Mouse (Mus musculus) liver, adult 2 months (tissue): ENCODE measurements around the gene Gpatch8. TPM values are rescaled to one million over a fixed set of nuclear protein-coding genes. Genes with fewer than 3 reads are reported as not detected.

Experiments
- DNase-seq: peaks from one replicate; pipeline ENCODE4 v3.0.0-alpha.2; 2011; ENCODE audit warnings: low read depth, low spot score; ENCODE audit errors: extremely low read depth
- H3K27ac ChIP-seq: fragments of 200-500 bp; replicated peaks from 2 replicates; pipeline ENCODE4 v1.5.1; 2012; ENCODE audit warnings: low read depth, mild to moderate bottlenecking, control low read depth, inconsistent platforms, low read length; ENCODE audit not compliant: insufficient read depth
- H3K27me3 ChIP-seq: fragments of 200-500 bp; 2 replicates; pipeline ENCODE4 v1.6.1; 2012; ENCODE audit warnings: mild to moderate bottlenecking, moderate library complexity, low read length, inconsistent platforms; ENCODE audit not compliant: control insufficient read depth, insufficient read depth
- H3K36me3 ChIP-seq: fragments of 200-500 bp; 2 replicates; pipeline ENCODE4 v1.6.1; 2012; ENCODE audit warnings: low read length, inconsistent platforms; ENCODE audit not compliant: control insufficient read depth, insufficient read depth
- H3K4me1 ChIP-seq: fragments of 200-500 bp; 2 replicates; pipeline ENCODE4 v1.6.1; 2011; ENCODE audit warnings: low read length; ENCODE audit not compliant: control insufficient read depth, insufficient read depth
- H3K4me3 ChIP-seq: fragments of 200-500 bp; 2 replicates; pipeline ENCODE4 v1.5.1; 2011; ENCODE audit warnings: low read depth, mild to moderate bottlenecking, control low read depth, low read length, moderate library complexity; ENCODE audit not compliant: insufficient read depth
- H3K79me2 ChIP-seq: fragments of 200-500 bp; 2 replicates; pipeline ENCODE4 v1.6.1; 2012; ENCODE audit warnings: inconsistent platforms, mild to moderate bottlenecking, low read length, moderate library complexity; ENCODE audit not compliant: control insufficient read depth, insufficient read depth
- H3K9ac ChIP-seq: fragments of 200-500 bp; 2 replicates; pipeline ENCODE4 v1.6.1; 2012; ENCODE audit warnings: low read depth, mild to moderate bottlenecking, control low read depth, inconsistent platforms, low read length
- CTCF ChIP-seq: fragments of 200-500 bp; IDR thresholded peaks from 2 replicates; pipeline ENCODE4 v1.5.1; 2011; ENCODE audit warnings: low read depth, low read length, control low read depth
- POLR2A ChIP-seq: fragments of 200-500 bp; IDR thresholded peaks from 2 replicates; pipeline ENCODE4 v1.6.1; 2011; ENCODE audit warnings: low read length, control low read depth; ENCODE audit not compliant: insufficient read depth; ENCODE audit errors: extremely low read depth
- WGBS: fragments of 180-500 bp; shearing (Covaris S2); methylation state at CpG from one replicate; pipeline ENCODE4 v1.1.7; 2018; 5-methylcytosine and 5-hydroxymethylcytosine counted together
- polyA plus RNA-seq: library from polyadenylated mRNA; depleted of rRNA; stranded (reverse); fragments of >200 nt; gene quantifications from 2 replicates; pipeline ENCODE4 v1.2.3, GENCODE M21; 2012; rRNA removed
- total RNA-seq: library from RNA; depleted of rRNA; stranded (reverse); fragments of >200 nt; gene quantifications from 2 replicates; pipeline ENCODE4 v1.2.3, GENCODE M21; 2014; rRNA removed

The Gpatch8 gene
- total and polyA plus RNA-seq, 2 experiments, result 6.0 to 9.2 TPM

DNA sequence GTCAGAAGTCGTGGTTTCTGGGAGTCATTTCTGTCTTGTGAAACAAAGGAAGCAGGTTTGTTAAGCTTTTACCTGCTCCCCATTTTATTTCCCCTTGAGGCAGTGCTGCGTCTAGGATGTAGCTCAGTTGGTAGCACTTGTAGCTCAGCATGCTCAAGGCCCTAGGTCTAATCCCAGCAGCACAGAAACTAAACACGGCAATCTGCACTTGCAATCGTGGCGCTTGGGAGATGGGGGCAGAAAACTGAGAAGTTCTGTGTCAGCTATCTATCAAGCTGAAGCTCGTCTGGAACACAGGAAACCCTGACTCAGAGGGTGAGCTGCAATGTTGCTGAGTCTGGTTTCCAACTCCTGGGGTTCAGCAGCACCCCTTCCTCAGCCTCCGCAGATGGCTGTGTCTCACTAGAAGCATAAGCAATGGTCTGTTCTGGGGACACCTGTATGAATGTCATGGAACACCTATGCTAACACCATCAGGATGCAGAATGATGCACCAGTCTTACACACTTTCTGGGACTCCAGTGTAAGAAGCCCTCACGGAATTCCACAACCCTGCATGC lies 127.1 kb downstream of the Gpatch8 start:
- peak overlapping the region; percentile 13; the same call in 1 of the 2 replicates for H3K4me3 ChIP-seq
- WGBS, result 73% methylated on average over 8 of the region's 8 CpGs

More for the DNA sequence above, 127.1 kb downstream of the Gpatch8 start:
- Histone ChIP-seq H3K27ac (peak overlapping the region; percentile 22), H3K36me3 (0 out of 2 replicates have a peak, but pooled peaks cover under 1% of the 10 kb centered on the region), H3K79me2 (no peaks in the 10 kb centered on the region; the same call in 1 of the 2 replicates), H3K4me1 (peaks cover 18% of the 10 kb centered on the region), H3K27me3 (no peaks in the 10 kb centered on the region), H3K9ac (peak overlapping the region; percentile 46; the same call in 1 of the 2 replicates)
- TF ChIP-seq POLR2A (no peak), CTCF (no peak)
- DNase-seq, result no peak

Other genes starting within 250 kb of the Gpatch8 start
- gene Ubtf, start 236.7 kb downstream of the Gpatch8 start, total RNA-seq, result 19.4 and 19.5 TPM in 2 replicates
- 12.7 and 12.8 TPM in 2 replicates for gene Ubtf, start 236.7 kb downstream of the Gpatch8 start, polyA plus RNA-seq
- 0.07 and 0.65 TPM in 2 replicates for gene Slc4a1, start 190.2 kb downstream of the Gpatch8 start, total RNA-seq
- 0.07 and 0.10 TPM in 2 replicates for gene Slc4a1, start 190.2 kb downstream of the Gpatch8 start, polyA plus RNA-seq
- 1.0 and 2.5 TPM in 2 replicates for gene Rundc3a, start 163.0 kb downstream of the Gpatch8 start, total RNA-seq
- gene Rundc3a, start 163.0 kb downstream of the Gpatch8 start, polyA plus RNA-seq, result 1.2 and 2.1 TPM in 2 replicates
- 181 and 243 TPM in 2 replicates for gene Slc25a39, start 148.4 kb downstream of the Gpatch8 start, total RNA-seq
- gene Slc25a39, start 148.4 kb downstream of the Gpatch8 start, polyA plus RNA-seq, result 1,099 and 1,182 TPM in 2 replicates
- gene Grn, start 126.1 kb downstream of the Gpatch8 start, total RNA-seq, result 53.7 and 88.7 TPM in 2 replicates
- 155 and 176 TPM in 2 replicates for gene Grn, start 126.1 kb downstream of the Gpatch8 start, polyA plus RNA-seq
- 0.81 and 1.0 TPM in 2 replicates for gene Fam171a2, start 108.7 kb downstream of the Gpatch8 start, total RNA-seq
- 1.4 and 1.8 TPM in 2 replicates for gene Fam171a2, start 108.7 kb downstream of the Gpatch8 start, polyA plus RNA-seq
- gene Itga2b, start 86.3 kb downstream of the Gpatch8 start, total RNA-seq, result 1.6 and 2.5 TPM in 2 replicates
- gene Itga2b, start 86.3 kb downstream of the Gpatch8 start, polyA plus RNA-seq, result 4.3 and 7.1 TPM in 2 replicates
- not detected in 2 replicates for gene Gm11627, start 23.1 kb upstream of the Gpatch8 start, total RNA-seq
- not detected in 2 replicates for gene Gm11627, start 23.1 kb upstream of the Gpatch8 start, polyA plus RNA-seq
- 0.07 and 0.09 TPM in 2 replicates for gene Fzd2, start 48.0 kb upstream of the Gpatch8 start, total RNA-seq
- 0.19 and 0.24 TPM in 2 replicates for gene Fzd2, start 48.0 kb upstream of the Gpatch8 start, polyA plus RNA-seq
- not detected in 2 replicates for gene Meioc, start 107.3 kb upstream of the Gpatch8 start, total RNA-seq
- gene Meioc, start 107.3 kb upstream of the Gpatch8 start, polyA plus RNA-seq, result not detected in 2 replicates
- gene Ccdc43, start 141.4 kb upstream of the Gpatch8 start, total RNA-seq, result 11.5 and 11.8 TPM in 2 replicates
- gene Ccdc43, start 141.4 kb upstream of the Gpatch8 start, polyA plus RNA-seq, result 5.7 and 6.2 TPM in 2 replicates
- gene Adam11, start 205.0 kb upstream of the Gpatch8 start, total RNA-seq, result 2.1 and 3.4 TPM in 2 replicates
- gene Adam11, start 205.0 kb upstream of the Gpatch8 start, polyA plus RNA-seq, result 4.3 and 8.7 TPM in 2 replicates